Mouse (Mus musculus) forebrain, embryonic 10.5 days (tissue): Measurements from ENCODE around the gene Ror1. TPM values are rescaled to one million over a fixed set of nuclear protein-coding genes. Genes with fewer than 3 reads are reported as not detected.
A peak's percentile ranks its signal among the peaks of the same experiment; 100 is the strongest.

Source experiments
- DNase-seq: peaks from one replicate; pipeline ENCODE4 v3.0.0-alpha.2; 2017; ENCODE audit warnings: low spot score; ENCODE audit errors: extremely low spot score
- H3K27ac ChIP-seq: fragments of 300-500 bp; sonication (generic); 2 replicates; pipeline ENCODE4 v1.5.1; 2016; ENCODE audit warnings: mild to moderate bottlenecking
- H3K27me3 ChIP-seq: fragments of 300-500 bp; sonication (generic); 2 replicates; pipeline ENCODE4 v1.6.1; 2016; ENCODE audit warnings: mild to moderate bottlenecking; ENCODE audit not compliant: poor library complexity, severe bottlenecking
- H3K36me3 ChIP-seq: fragments of 300-500 bp; sonication (generic); replicated peaks from 2 replicates; pipeline ENCODE4 v1.6.1; 2016; ENCODE audit warnings: mild to moderate bottlenecking, moderate library complexity
- H3K4me1 ChIP-seq: fragments of 300-500 bp; sonication (generic); 2 replicates; pipeline ENCODE4 v1.6.1; 2016
- H3K4me3 ChIP-seq: fragments of 300-500 bp; sonication (generic); 2 replicates; pipeline ENCODE4 v1.5.1; 2016; ENCODE audit warnings: mild to moderate bottlenecking, moderate library complexity
- H3K9me3 ChIP-seq: fragments of 300-500 bp; sonication (generic); 2 replicates; pipeline ENCODE4 v1.6.1; 2016; ENCODE audit warnings: mild to moderate bottlenecking, moderate library complexity
- WGBS: fragments of 180-500 bp; shearing (Covaris S2); methylation state at CpG from one replicate; pipeline ENCODE4 v1.1.7; 2016; 5-methylcytosine and 5-hydroxymethylcytosine counted together
- polyA plus RNA-seq: library from polyadenylated mRNA; unstranded; fragments of >200 nt; fragmentation: Nextera tagmentation; extraction: Ambion mirVana; gene quantifications from 2 replicates; pipeline ENCODE4 v1.2.1, GENCODE M21; 2016

Ror1 gene
- polyA plus RNA-seq, 1 experiment from 2014 or later = 7.0 TPM

DNA sequence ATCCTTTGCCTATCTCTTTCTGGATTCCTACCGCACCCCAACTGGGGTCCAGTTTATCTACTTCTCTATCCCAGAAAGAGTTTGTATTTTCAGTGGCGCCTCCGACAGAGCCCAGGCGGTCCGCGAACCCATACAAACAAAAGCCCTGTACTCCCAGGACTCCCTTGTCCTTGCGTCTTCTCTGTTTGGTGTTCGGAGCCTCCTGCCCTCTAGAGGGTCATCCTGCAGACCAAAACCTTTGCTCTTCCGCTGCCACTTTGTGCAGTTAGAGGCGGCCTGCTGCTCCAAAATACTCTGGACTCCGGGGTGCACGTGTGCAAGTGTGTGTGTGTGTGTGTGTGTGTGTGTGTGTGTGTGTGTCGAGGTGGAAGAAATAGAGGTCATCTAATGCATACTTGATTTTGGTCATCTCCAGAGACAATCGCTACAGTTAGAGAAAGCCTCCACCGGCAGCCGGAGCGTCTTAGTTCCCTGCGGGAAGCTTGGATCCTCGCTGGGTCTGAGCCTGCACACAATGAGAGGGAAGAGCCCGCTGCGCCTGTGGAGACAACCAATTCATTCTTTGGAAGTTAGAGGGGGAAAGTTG lies 1.1 kb downstream of the Ror1 start:
- peaks cover 48% of the 10 kb centered on the region for H3K27me3 ChIP-seq
- peak overlapping the region; percentile 76 for H3K4me3 ChIP-seq
- H3K9me3 ChIP-seq = no peaks in the 10 kb centered on the region
- H3K4me1 ChIP-seq = peaks cover 45% of the 10 kb centered on the region
- DNase-seq = peak; percentile 38
- H3K36me3 ChIP-seq = no peaks in the 10 kb centered on the region
- WGBS = under 1% methylated on average over 21 of the region's 21 CpGs
- peak overlapping the region; percentile 88 for H3K27ac ChIP-seq

DNA sequence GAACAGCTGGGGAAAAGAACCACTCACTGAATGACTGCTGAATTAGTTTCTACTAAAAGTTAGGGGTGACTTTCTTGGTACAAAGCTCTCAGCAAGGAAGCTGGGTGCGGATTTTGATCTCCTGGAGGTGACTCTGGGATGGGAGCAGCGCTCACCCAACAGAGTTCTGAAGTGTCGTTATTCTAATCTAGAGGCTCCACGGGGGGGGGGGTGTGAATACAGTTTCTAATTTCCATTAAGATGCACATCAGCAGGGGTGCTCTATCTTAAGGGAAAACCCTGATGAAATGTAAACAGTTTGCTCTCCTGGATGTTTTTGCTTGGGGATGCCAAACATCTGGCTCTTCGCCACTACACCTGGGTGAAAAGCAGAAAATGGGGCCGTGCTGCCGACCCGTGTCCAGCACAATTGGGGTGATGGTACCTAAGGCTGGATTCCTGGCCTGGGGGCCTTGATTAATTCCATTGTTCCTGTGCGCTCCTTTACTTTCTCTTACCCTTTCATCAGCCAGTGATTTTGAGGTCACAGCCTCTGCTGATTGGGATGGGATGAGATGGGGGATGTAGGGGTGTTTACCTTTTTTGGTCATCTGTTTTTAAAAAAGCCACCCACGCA lies 1.9 kb downstream of the Ror1 start:
- Histone ChIP-seq H3K27ac (peak overlapping the region; percentile 88; the same call in 1 of the 2 replicates), H3K36me3 (no peaks in the 10 kb centered on the region), H3K27me3 (peaks cover 48% of the 10 kb centered on the region), H3K4me1 (peaks cover 49% of the 10 kb centered on the region), H3K9me3 (no peaks in the 10 kb centered on the region), H3K4me3 (peak overlapping the region; percentile 76)
- DNase-seq = no peak
- WGBS = 7% methylated on average over 10 of the region's 10 CpGs

DNA sequence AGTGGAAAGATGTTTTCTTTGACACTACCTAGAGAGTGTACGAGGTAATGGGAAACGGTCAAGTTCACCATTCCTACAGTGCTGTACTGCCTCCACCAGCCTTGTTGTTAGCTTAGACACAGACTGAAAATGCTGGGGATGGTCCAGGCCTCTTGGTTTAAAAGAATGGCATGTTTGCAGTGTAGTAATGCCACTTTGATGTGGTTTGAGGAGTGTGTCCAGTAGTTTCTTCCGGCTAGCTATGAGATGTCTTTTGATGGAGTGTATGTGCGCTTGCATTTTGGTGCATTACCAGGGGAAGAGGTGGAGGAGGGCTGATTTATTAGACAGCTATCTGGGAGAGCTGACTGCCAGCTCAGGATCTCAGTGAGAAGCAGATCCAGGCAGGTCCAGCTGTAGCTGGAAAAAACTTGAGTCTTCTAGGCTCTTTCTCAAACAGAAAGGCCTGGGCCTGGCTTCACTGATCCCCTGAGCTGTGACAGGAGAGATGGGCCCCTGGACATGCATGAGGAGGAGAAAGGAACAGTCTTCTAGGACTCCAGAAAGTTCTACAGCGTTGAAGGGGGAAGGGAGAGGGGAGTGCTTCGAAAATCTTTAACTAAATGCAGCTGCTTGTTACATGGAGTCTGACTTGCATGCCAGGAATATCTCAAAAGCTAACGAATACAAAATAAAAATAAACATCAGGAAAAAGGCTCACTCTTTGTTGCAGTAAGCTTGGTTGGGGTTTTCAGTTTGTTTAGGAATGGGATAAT lies 5.7 kb downstream of the Ror1 start:
- Histone ChIP-seq H3K27ac (peak overlapping the region; percentile 0; the same call in 1 of the 2 replicates), H3K36me3 (no peaks in the 10 kb centered on the region), H3K27me3 (peaks cover 27% of the 10 kb centered on the region), H3K4me1 (peaks cover 62% of the 10 kb centered on the region), H3K9me3 (no peaks in the 10 kb centered on the region), H3K4me3 (no peak overlapping the region)
- 76% methylated on average over 7 of the region's 7 CpGs for WGBS
- no peak for DNase-seq

DNA sequence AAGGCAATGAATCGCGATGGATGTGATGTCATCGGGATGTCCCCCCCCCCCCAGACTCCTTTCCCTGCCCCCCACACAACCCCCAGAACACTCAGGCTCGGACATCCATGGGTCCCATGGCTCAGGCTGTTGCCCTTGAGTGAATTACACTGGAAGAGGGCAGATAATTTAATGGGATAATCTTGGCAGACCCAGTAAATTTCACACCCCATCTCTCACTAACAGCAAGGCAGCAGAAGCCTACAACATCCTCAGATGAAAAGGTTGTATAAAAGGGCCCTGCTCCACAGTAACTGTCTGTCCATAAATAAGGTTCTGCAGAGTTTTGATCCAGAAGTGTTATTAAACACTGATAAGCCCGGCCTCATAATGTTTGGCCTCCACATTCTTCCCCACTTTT lies 6.3 kb downstream of the Ror1 start:
- Histone ChIP-seq H3K4me1 (peaks cover 56% of the 10 kb centered on the region), H3K27me3 (peaks cover 23% of the 10 kb centered on the region), H3K9me3 (no peaks in the 10 kb centered on the region), H3K36me3 (no peaks in the 10 kb centered on the region), H3K4me3 (no peak overlapping the region), H3K27ac (no peak overlapping the region)
- 79% methylated on average over 5 of the region's 5 CpGs for WGBS
- DNase-seq = no peak

DNA sequence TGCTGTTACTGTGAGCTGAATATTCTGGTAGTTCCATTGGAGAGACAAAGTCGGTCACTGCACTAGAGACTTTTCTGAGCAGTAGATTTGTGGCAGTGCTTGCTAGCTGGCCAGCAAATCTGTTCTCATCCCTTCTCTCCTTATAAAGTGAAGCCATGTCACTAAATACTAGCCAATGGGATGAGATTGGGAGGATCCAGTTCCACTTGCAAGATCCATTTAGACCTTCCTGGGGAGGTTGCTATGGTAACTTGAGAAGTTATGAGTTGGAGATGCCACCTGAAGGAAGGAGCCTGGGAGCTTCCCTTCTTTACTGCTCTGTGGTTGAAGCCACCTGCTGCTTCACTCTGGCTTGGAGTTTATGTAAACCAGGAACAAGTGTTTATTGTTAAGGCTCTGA lies 8.7 kb downstream of the Ror1 start:
- Histone ChIP-seq H3K4me1 (peaks cover 40% of the 10 kb centered on the region), H3K27ac (no peak overlapping the region), H3K27me3 (no peaks in the 10 kb centered on the region), H3K9me3 (no peaks in the 10 kb centered on the region), H3K4me3 (no peak overlapping the region), H3K36me3 (no peaks in the 10 kb centered on the region)
- DNase-seq = no peak
- WGBS = 84% methylated on average over 1 of the region's 1 CpGs

DNA sequence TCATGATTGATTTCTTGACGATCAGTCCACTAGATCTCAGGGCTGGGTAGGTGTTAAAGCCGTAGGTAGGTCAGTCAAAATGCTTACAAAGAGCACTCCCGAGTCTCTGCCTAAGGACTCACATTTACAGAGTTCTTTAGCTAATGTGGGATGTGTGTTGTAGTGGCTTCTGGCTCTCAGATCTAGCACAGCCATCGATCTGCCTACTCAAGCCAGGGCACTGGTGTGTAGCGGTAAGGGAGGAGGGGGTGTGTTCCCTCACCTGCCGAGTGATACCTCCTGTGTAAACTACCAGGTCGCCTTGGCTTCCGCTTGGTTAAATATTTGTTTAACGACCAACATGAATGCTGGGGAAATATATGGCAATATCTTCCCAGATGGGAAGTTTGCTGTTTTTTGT lies 12.0 kb downstream of the Ror1 start:
- peaks cover 43% of the 10 kb centered on the region for H3K4me1 ChIP-seq
- H3K4me3 ChIP-seq = no peak overlapping the region
- no peaks in the 10 kb centered on the region for H3K9me3 ChIP-seq
- no peaks in the 10 kb centered on the region for H3K36me3 ChIP-seq
- no peak for DNase-seq
- H3K27me3 ChIP-seq = no peaks in the 10 kb centered on the region
- WGBS = 90% methylated on average over 9 of the region's 9 CpGs
- no peak overlapping the region for H3K27ac ChIP-seq

DNA sequence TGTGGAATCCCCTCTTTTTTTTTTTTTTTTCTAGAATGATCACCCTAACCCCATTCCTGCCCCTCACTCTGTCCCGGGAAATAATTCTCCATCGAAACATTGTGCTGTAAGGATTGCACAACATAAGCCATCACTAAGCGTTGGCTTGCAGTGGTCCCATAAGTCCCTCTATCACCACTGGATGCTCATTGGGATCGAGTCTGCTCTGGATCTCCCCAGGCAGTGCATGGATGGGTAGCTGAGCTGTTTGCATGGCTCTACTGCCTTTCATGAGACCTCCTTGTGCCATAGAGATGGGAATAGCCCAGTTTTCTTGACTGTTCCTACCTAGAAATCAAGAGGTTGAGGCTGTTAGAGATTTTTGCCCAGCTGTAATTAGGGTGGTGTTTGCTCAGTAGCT lies 13.0 kb downstream of the Ror1 start:
- H3K27ac ChIP-seq = no peak overlapping the region
- no peaks in the 10 kb centered on the region for H3K9me3 ChIP-seq
- 93% methylated on average over 4 of the region's 4 CpGs for WGBS
- H3K36me3 ChIP-seq = no peaks in the 10 kb centered on the region
- H3K4me3 ChIP-seq = no peak overlapping the region
- no peaks in the 10 kb centered on the region for H3K27me3 ChIP-seq
- H3K4me1 ChIP-seq = peaks cover 38% of the 10 kb centered on the region
- DNase-seq = no peak

DNA sequence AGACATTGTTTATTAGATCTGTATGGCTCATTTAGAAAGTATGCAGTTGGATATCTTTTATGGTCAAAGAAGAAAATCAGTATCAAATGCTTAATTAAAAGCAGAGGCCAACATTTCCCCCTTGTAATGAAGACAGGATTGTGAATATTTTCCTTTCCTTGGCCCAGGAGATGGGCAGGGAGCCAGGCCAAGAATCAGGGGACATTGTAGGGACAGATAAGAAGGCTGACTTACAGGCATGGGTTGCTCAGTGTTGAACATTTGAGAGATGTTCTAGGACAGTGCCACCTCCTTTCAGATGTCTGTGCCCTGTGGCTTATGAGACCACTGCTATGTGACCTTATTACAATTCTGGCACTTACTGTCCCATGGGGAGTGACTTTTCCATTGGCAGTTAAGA lies 18.6 kb downstream of the Ror1 start:
- Histone ChIP-seq H3K27ac (no peak overlapping the region), H3K4me3 (no peak overlapping the region), H3K36me3 (no peaks in the 10 kb centered on the region; the same call in 1 of the 2 replicates), H3K9me3 (0 out of 2 replicates have a peak, but pooled peaks cover 3% of the 10 kb centered on the region), H3K27me3 (no peaks in the 10 kb centered on the region), H3K4me1 (peaks cover 42% of the 10 kb centered on the region)
- DNase-seq = no peak

DNA sequence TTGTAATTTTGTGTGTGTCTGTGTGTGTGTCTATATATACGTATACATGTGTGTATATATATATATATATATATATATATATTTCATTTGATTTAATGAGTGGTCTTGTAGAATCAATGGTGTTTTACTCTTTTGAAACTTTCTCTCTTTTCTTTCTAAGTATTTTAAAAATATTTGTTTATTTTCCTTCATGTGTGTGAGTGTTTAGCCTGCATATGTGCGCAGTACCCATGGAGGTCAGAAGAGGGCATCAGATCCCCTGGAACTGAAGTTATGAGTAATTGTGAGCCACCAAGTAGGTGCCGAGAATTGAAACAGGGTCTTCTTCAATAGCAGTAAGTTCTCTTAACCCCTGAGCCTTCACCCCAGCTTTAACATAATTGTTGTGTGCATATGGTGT lies 20.8 kb downstream of the Ror1 start:
- peaks cover 33% of the 10 kb centered on the region for H3K4me1 ChIP-seq
- WGBS = 91% methylated on average over 3 of the region's 3 CpGs
- no peak for DNase-seq
- no peaks in the 10 kb centered on the region; the same call in 1 of the 2 replicates for H3K36me3 ChIP-seq
- H3K4me3 ChIP-seq = no peak overlapping the region
- H3K27ac ChIP-seq = no peak overlapping the region
- H3K27me3 ChIP-seq = no peaks in the 10 kb centered on the region
- H3K9me3 ChIP-seq = 0 out of 2 replicates have a peak, but pooled peaks cover 3% of the 10 kb centered on the region

DNA sequence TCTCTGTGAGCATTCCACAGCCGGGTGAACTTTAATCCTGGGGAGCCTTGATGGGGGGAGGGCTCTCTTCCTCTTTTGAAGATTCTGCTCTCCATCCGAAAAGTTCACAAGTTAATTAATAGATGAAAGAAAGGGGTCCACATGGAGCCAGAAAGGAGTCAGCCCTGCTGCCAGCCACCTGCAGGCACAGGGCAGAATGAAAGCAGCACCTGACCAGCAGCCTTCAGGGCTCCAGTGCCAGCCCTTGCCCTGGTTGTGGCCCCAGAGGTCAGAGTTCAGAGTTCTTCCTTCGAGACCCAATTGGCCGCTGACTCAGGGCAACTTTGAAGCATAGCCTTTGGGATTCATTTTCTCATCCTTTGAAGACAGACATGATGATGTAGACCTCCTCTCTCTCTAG lies 23.1 kb downstream of the Ror1 start:
- Histone ChIP-seq H3K9me3 (0 out of 2 replicates have a peak, but pooled peaks cover 3% of the 10 kb centered on the region), H3K4me1 (peaks cover 23% of the 10 kb centered on the region), H3K36me3 (no peaks in the 10 kb centered on the region; the same call in 1 of the 2 replicates), H3K27me3 (no peaks in the 10 kb centered on the region), H3K27ac (no peak overlapping the region), H3K4me3 (no peak overlapping the region)
- no peak for DNase-seq
- WGBS = 30% methylated on average over 4 of the region's 4 CpGs

DNA sequence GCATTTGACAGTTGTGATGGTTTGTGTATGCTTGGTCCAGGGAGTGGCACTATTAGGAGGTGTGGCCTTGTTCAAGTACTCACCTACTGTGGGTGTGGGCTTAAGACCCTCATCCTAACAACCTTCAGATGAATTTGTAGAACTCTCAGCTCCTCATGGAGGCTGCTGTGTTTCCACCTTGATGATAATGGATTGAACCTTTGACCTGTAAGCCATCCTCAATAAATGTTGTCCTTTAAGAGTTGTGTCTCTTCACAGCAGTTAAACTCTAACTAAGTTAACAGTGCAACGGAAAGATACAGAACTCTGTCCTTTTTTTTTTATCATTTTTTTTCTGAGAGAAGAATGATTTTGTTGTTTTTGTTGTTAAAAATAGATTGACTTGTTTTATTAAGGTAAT lies 23.8 kb downstream of the Ror1 start:
- no peaks in the 10 kb centered on the region; the same call in 1 of the 2 replicates for H3K36me3 ChIP-seq
- 0 out of 2 replicates have a peak, but pooled peaks cover 3% of the 10 kb centered on the region for H3K9me3 ChIP-seq
- 89% methylated on average over 1 of the region's 1 CpGs for WGBS
- no peak for DNase-seq
- H3K27ac ChIP-seq = no peak overlapping the region
- no peak overlapping the region for H3K4me3 ChIP-seq
- peaks cover 20% of the 10 kb centered on the region for H3K4me1 ChIP-seq
- no peaks in the 10 kb centered on the region for H3K27me3 ChIP-seq

DNA sequence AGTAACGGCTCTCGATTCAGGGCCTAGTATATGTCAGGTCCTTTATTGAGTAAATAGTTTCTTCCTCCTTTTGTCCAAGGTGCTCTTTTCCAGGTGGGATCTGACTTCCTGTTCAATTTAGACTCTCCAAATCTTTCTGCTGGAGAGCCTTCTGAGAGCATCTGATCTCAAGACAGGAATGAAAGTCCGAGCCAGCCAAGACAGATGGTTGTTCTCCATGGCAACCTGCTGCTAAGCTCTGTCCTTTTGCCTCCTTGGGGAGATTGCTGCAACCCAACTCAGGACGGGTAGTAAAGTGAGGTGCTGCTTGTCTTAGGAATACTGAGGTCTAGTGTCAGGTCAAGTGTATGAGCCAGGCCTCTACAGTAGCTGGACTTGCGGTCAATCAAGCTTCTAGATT lies 25.0 kb downstream of the Ror1 start:
- WGBS = 86% methylated on average over 5 of the region's 5 CpGs
- no peaks in the 10 kb centered on the region; the same call in 1 of the 2 replicates for H3K36me3 ChIP-seq
- no peak overlapping the region for H3K27ac ChIP-seq
- 0 out of 2 replicates have a peak, but pooled peaks cover 3% of the 10 kb centered on the region for H3K9me3 ChIP-seq
- no peak overlapping the region for H3K4me3 ChIP-seq
- peaks cover 17% of the 10 kb centered on the region for H3K4me1 ChIP-seq
- no peak for DNase-seq
- no peaks in the 10 kb centered on the region for H3K27me3 ChIP-seq

DNA sequence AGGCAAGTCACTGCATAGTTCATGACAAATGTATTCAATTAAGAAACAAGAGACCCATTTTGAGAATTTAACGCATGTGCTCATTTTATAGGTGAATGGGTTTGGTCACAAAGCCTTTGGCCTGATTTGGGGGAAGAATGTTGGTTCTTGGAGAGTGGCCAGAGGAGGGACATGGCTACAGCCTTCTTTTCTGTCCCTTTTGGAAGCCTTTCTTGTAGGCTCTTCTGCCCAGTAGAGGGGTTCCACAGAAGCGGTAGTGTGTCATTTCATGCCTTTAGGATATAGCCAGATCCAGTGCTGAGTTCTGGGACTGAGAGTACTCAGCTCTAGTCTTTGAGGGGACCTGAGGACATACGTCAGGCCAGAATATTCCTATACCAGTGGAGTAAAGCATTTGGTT lies 26.8 kb downstream of the Ror1 start:
- Histone ChIP-seq H3K4me1 (peaks cover 31% of the 10 kb centered on the region), H3K9me3 (no peaks in the 10 kb centered on the region), H3K4me3 (no peak overlapping the region), H3K36me3 (no peaks in the 10 kb centered on the region), H3K27ac (no peak overlapping the region), H3K27me3 (no peaks in the 10 kb centered on the region)
- no peak for DNase-seq
- 91% methylated on average over 3 of the region's 3 CpGs for WGBS
